Mouse (Mus musculus): Measurements from ENCODE around the gene Ren1.
"Not testable (repeated sequence)": the region's sequence is repeated elsewhere in the genome, so short reads cannot be mapped to it uniquely, and the experiment has no call there.

Ren1 gene

DNA sequence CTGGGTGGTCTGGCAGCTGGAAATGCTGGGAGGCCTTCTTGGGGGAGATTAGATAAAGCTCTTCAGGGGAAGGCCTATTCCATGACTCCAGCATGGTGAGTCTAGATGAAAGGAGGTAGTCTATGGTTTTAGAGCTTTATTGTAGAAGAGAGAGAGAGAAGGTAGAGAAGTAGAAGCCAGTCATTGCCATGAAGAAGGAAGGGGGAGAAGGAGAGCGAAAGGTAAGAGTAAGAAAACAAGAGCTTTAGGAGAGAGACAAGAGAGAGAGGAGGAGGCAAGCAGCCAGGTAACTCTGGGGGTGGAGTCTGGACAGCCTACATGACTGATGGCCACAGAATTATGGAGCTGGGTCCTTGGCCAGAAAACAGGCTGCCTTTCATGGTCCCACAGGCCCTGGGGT, at the start of gene Ren1:
Gene Ren1 (plus strand): TSS at position 301 of the 400 bp plus-strand sequence.
- no peak for DNase-seq

DNA sequence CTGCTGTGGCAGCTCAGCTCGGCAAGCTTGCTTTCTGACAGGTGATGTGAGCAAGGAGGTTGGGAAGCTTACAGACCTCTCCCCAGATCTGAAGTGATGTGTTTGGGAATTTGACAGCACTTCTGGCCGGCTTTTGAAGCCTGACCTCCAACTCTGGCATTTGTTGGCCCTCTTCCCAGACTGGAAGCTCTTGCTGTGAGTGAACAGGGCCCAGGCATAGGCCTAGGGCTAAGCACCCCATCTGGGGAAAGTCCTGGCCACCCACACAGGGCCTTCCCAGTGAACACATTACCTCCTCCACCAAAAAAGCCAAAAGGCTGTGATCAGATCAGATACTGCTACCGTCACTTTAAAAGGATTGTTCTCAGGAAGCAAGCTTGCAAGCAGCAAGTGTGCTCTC, 47.8 kb upstream of the Ren1 start:
- DNase-seq: peak; percentile 88

- DNase-seq: peak; percentile 88
These were observed 43.5 kb upstream of the Ren1 start for GRCm38 (mm10) chr1:133306842-133307241.

DNA sequence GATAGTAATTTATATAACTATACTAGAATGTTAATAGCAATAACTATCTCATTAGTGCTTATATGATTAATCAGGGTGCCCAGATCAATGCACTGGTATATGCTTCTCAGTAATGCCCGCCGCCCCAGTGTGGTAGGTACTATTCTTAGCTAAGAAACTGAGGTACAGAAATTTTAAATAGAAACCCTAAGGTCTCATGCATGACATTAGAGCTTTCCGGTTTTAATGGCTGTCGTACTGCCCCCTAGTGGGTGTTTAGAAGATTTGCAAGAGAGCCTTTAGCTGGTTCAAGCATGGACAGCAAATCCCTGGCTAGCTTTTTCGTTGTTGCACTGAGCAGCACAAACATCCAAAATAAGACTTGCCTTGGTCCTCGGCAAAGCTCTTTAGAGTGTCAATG, 43.0 kb upstream of the Ren1 start:
- DNase-seq: peak; percentile 69

DNA sequence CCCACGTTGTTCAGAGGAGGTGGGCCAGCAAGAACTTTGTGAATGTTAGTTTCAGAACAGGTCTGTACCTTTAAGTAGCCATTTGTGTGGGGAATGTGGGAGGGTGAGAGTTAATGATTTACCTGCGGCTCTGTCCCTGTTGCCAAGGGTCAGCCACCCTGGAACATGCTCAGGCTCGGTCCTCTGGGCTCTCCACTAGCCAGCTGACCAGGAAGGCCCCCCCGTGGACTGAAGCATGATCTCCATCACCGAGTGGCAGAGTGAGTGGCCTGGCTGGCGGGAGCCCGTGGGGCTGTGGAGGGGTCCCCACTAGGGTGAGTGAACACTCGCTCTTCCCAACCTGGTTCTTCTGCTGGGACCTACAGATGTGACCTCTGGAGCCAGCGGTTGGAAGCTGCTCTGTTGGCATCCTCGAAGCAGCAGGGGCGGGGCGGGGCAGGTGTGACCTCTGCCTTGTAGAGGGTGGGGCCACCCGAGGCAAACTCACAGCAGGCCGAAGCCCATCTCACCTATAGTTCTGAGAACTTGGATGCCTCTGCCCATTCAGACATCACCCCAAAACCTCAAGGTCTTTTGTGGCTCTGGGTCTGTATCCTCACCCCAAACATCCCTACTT, 40.5 kb upstream of the Ren1 start, which contains the start of gene Golt1a:
Gene Golt1a (plus strand): TSS at position 149 of the 616 bp plus-strand sequence.
- peak; percentile 37 for DNase-seq

- no peak for DNase-seq
These were observed 39.1 kb upstream of the Ren1 start for GRCm38 (mm10) chr1:133311240-133311639.

GRCm38 (mm10) chr1:133311946-133312345, 38.4 kb upstream of the Ren1 start:
- peak; percentile 47 for DNase-seq

- peak; percentile 79 for DNase-seq
These were observed 35.9 kb upstream of the Ren1 start for GRCm38 (mm10) chr1:133314364-133314763.

- no peak for DNase-seq
These were observed 34.5 kb upstream of the Ren1 start for GRCm38 (mm10) chr1:133315775-133316174.

GRCm38 (mm10) chr1:133316577-133316976, 33.7 kb upstream of the Ren1 start:
- DNase-seq: no peak

DNA sequence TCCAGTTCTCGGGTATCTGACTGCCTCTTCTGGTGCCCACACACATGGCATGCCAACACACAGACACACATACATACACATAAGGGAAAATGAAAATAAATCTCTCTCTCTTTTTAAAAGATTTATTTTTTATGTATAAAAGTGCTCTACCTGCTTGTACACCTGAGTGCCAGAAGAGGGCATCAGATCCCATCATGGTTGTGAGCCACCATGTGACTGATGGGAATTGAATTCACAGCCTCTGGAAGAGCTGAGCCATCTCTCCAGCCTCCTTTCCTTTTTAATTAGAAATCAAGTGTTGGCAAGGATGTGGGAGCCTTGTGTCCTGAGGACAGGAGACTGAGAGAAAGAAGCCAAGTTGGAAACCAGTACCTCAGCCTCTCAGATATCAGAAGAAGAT, 33.2 kb upstream of the Ren1 start:
- no peak for DNase-seq

DNA sequence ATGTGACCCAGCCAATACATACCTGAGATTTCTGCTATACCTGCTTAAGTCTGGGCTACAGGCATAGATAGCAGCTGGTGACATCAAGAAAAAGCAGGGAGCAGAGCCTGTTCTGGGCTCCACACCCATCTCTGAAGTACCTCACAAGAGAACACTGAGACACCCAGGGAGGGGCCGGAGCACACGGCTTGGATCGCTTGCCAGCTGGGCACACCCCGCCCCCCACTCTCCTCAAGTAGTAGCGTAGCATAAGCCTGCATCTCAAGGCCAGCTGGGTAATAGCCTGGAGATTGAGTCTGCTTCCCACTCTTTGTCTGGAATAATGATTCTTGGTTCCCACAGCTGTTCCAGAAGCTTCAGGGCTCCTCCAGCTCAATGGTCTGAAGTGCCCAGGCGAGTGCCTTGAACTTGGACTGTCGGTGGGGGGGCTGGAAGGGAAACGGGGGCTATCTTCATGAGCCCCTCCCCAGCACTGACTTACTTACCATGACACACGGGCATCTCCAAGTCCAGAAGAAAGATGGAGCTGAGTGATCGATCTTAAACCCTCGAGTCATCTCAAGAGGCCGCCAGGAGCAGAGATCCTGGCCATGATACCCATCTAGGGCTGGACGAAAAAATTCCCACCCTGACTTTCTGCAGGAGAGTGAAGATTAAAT, 28.9 kb upstream of the Ren1 start, which contains the start of gene Kiss1:
Gene Kiss1 (plus strand): TSS at position 609 of the 659 bp plus-strand sequence.
- peak; percentile 69 for DNase-seq

- peak; percentile 57 for DNase-seq
These were observed 27.0 kb upstream of the Ren1 start for GRCm38 (mm10) chr1:133323333-133323732.

GRCm38 (mm10) chr1:133325951-133326350, 24.4 kb upstream of the Ren1 start:
- no peak for DNase-seq

GRCm38 (mm10) chr1:133327094-133327493, 23.2 kb upstream of the Ren1 start:
- DNase-seq: no peak

DNA sequence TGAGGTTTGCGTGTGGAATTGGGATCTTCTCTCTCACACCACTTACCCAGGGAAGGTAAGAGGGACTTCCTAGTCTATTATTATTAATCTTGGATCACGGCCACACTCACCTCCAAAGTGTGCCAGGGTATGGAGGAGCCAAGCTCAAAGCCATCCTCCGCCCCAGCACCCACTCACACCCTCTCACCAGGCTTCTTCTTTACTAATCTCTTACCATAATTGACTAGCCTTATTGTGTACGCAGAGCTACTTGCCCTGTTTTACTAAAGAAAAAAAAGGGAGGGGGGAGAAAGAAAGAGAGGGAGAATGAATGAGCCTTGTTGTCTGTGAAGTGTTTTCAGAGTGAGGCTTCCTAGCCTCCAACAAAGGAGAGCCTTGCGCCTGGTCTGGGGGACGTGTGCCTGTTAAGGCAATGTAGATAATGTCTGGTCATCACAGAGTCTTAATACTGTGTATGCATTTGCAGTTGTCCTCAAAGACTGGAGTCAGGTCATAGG, 22.0 kb upstream of the Ren1 start:
- DNase-seq: no peak

GRCm38 (mm10) chr1:133328896-133329637, 21.2 kb upstream of the Ren1 start:
- DNase-seq: peak; percentile 85

- DNase-seq: no peak
These were observed 20.7 kb upstream of the Ren1 start for GRCm38 (mm10) chr1:133329638-133329964.

DNA sequence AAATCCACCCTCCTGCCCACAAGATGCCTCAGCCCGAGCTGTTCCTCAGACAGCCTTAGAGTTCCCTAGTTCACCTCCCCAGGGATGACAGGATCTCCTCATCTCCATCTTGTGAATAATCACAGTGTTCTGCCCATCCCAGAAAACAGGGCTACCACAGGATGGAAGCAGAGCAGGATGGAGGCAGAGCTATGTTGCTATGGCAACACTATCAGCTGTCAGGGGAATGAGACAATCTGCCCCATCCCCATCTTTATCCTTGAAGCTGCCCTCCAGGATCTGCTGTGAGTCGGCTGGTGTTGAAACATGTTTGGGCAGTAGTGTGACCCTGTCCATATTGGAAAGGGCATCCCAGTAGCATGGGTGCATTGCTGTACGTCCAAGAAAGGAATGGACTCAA, 19.2 kb upstream of the Ren1 start:
- DNase-seq: no peak

- DNase-seq: no peak
These were observed 17.5 kb upstream of the Ren1 start for GRCm38 (mm10) chr1:133332656-133333430.

DNA sequence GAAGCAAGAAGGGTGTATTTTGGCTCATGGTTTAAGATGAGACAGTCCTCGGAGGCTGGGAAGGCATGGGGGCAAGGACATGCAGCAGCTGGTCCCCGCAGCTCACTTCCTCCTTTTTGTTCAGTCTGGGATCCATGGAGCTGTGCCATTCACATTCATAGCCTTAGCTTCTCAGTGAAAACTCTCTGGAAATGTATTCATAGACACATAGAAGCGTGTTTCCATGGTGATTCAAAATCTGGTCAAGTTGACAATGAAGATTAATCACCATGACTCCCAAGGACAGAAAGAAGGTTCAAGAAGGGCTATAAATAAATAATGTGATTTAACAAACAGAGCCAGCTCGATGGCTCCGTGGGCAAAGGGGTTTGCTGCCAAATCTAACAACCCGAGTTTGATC, 16.4 kb upstream of the Ren1 start:
- no peak for DNase-seq

DNA sequence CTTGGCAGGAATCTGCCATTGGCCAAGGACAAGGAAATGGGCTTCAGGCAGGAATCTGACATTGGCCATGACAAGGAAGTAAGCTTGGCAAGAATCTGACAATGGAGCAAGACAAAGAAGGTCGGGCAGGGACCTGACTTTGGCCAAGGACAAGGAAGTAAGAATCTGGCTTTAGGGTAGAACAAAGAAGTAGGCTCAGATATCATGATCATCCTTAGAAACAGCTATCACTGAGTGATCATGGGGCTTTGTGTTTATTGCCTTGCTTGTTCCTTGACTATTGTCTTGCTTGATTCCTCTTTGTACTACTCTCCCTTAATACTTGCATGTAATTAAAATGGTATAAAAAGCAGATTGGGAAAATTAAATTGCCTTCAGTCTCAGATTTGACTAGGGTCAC, 9.9 kb upstream of the Ren1 start:
- not testable (repeated sequence) for DNase-seq

DNA sequence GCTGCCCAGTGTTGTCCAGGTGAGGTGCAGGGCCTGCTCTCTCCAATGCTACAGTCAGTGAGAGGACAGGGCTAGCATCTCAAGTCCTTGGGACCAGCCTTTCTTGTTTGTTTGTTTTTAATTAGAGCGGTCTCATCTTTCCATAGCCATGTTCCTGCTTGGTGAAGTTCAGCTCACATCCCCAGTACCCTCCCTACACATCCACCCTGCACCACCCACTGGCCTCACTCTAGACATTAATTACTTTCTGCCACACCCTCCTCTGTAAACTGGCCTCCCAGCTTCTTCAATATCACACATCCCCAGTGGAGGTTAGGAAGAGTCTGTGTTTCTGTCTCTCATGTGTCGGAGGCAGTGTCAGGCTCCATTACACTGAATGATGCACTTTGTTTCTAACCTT, 6.0 kb upstream of the Ren1 start:
- DNase-seq: no peak

Measured in lung, postnatal 10 days (tissue).